Mouse (Mus musculus): Measurements from ENCODE around the gene Gm11639. TPM values are rescaled to one million over a fixed set of nuclear protein-coding genes. Genes with fewer than 3 reads are reported as not detected.
"Not testable (repeated sequence)": the region's sequence is repeated elsewhere in the genome, so short reads cannot be mapped to it uniquely, and the experiment has no call there.

Gm11639 gene
- total RNA-seq, 2 experiments from 2014 or later, result not detected

DNA sequence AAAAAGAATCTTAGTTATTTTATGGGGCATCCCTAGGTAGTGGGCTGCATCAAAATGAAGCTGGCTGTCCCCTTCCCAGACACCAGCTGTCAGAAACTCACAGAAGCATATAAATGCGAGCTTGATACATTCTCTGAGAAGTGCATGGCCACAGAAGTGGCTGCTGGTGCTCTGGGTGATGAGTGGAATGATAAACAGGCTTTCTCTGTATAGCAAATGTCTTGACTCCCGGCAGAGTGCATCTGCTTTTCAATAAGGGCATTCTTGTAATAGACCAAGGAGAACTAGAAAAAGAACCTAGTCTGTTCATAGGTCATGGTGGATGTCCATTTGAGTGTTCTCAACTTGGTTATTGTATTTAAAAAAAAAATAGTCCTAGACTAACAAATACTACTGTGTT lies 345.6 kb downstream of the Gm11639 start:
- no peak for ATAC-seq (replicated peaks; ENCODE audit: low FRiP score, poor library complexity, severe bottlenecking)

DNA sequence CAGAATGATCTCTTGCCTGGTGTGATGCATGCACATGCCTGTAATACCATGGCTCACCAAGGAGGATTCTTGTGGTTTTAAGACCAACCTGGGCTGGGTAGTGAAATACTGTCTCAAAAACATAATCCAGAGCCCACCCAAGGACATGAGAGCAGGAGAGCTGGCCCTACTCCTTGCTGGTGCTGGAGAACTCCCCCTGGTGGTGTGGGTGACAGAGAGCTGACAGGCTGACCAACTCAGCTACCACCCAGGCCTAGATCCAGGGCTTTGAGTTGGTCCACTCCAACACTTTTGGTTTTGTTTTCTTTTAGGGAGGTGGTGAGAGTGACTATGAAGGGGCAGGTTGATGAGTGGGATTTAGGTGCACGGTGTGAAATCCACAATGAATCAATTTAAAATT lies 349.6 kb downstream of the Gm11639 start:
- ATAC-seq (replicated peaks; ENCODE audit: low FRiP score, poor library complexity, severe bottlenecking), result no peak

DNA sequence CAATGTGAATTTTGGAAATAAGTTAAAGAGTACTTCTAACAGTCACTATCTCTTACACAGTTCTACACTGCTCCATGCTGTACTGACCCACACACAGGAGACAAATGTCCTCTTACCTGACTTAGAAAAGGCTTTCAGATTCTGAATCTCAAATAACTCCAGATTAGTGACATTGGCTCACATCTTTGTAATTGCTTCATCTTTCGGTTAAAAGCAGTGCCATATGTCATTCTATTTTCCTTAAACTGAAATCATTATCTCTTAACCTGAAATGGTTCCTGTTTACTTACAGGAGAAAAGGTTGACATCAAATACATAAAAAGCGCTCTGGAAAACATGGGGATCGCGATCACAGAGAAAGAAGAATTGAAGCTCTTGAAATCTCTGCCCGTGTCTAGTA lies 377.8 kb downstream of the Gm11639 start, which contains the start of gene Efcab3:
Gene Efcab3 (plus strand): TSS at position 301 of the 400 bp plus-strand sequence.
- no peak for ATAC-seq (replicated peaks; ENCODE audit: low FRiP score, poor library complexity, severe bottlenecking)

DNA sequence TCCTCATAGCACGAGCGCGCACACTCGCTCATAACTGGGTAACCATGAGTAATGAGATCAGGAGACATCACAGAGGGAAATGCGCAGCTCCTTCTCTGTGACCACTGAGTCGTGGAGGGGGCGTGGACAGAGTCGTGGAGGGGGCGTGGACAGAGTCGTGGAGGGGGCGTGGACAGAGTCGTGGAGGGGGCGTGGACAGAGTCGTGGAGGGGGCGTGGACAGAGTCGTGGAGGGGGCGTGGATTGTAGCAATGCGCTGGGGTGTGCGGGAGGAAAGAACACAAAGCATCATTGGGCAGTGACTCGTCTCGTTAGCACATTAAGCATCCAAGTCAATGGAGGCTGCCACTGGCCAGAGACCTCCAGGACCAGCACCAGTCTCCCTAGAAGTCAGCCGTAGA lies 426.9 kb downstream of the Gm11639 start:
- ATAC-seq (replicated peaks; ENCODE audit: low FRiP score, poor library complexity, severe bottlenecking), result 0 out of 2 replicates have a peak, but pooled peaks have one; percentile 19

DNA sequence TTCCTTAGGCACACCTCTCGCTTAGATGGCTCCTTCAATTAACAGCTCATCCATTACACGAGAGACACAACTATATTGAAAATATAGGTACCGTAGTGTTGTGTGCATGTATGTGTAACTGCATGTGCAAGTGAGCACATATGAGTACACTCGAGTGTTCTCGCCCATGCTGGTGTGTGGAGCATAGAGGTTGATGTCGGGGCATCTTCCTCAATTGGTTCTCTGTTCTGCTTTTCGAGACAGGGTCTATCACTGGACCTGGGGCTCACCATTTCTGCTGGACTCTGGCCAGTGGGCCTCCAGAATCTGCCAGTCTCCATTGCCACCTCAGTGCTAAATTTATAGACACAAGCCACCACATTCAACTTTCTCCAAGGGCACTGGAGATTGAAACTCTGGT lies 432.3 kb downstream of the Gm11639 start:
- no peak for ATAC-seq (replicated peaks; ENCODE audit: low FRiP score, poor library complexity, severe bottlenecking)

DNA sequence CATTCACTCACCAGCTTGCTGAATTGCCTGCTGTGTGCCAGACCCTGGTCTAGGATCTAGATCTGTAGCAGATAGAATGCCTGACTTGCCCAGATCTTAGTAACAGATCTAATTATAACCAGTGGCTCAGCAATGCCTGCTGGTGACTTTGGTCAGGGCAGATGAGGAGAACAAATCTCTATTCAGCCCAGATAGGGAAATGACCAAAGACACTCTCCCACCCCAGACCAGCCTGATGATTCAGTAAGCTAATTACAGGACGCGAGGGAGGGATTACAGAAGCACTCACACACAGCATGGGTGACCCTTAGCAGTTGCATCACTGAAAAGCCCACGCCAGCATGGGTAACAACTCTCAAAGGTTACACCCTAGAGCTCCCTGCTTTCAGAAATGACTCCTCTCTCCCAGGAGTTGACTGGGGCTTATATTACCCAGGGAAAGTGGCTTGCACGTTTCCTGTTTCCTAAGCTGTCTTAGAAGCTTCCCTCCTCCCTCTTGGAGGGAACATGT lies 435.1 kb downstream of the Gm11639 start:
- ATAC-seq (replicated peaks; ENCODE audit: low FRiP score, poor library complexity, severe bottlenecking), result no peak

DNA sequence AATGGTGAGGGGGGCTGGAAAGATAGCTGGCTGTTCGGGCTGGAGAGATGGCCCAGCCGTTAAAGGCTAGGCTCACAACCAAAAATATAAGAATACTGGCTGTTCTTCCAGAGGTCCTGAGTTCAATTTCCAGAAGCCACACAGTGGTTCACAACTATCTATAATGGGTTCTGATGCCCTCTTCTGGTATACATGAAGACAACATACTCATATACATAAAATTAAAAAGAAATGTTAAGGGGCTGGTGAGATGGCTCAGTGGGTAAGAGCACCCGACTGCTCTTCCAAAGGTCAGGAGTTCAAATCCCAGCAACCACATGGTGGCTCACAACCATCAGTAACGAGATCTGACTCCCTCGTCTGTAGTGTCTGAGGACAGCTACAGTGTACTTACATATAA lies 436.3 kb downstream of the Gm11639 start:
- not testable (repeated sequence) for ATAC-seq (replicated peaks; ENCODE audit: low FRiP score, poor library complexity, severe bottlenecking)

DNA sequence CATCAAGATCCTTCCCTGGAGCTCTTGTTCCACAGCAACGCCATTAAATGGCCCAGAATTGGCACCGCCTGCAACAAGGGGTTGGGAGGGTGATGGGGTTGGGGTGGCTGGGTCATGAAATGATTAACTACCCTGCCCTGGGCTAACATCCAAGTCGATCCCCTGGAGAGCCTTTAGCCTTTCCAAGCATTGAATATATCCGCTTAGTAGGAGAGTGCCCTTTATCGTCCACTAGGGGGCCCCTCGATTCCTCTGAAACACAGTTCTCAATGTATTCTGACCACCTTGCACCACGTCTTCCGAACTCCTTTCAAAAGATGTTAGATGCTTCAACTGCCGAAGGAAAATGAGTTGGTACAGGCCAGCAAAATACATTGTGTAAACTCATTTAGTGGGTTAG lies 438.5 kb downstream of the Gm11639 start:
- ATAC-seq (replicated peaks; ENCODE audit: low FRiP score, poor library complexity, severe bottlenecking), result peak; percentile 66

DNA sequence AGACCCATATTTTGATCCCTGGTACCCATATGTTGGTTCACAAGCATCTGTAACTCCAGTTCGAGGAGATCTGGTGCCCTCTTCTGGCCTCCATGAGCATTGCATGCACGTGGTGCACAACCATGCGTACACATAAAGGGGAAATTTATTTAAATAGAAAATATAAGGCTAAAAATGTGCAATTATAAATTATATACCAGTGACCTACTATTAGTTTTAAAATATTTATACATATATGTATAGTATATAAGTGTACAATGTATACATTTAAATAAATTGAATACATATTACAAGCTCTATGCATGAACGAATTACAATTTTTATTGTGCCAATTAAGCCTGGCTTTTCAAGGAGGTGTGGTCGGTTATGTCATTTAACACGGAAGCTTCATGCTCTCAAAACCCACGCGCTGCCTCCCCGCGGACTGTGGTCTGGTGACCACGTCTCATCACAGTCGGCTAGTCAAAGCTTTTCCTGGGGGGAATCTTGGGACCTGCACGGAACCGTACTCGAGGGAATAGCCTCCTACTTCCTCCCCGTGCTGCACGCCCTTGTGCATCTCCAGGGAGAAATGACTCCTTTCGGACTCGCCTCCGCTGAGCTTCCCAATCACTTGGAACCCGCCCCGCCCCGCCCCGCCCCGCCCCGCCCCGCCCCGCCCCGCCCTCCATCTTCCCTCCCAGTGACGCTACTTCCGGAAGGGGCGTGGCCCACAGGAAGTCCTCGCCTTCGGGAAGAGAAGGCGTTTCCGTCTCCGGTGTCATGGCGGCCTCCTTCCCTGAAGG lies 440.4 kb downstream of the Gm11639 start, which contains the start of gene Mettl2:
Gene Mettl2 (plus strand): TSS at position 691 of the 785 bp plus-strand sequence.
- ATAC-seq (replicated peaks; ENCODE audit: low FRiP score, poor library complexity, severe bottlenecking), result peak; percentile 91

DNA sequence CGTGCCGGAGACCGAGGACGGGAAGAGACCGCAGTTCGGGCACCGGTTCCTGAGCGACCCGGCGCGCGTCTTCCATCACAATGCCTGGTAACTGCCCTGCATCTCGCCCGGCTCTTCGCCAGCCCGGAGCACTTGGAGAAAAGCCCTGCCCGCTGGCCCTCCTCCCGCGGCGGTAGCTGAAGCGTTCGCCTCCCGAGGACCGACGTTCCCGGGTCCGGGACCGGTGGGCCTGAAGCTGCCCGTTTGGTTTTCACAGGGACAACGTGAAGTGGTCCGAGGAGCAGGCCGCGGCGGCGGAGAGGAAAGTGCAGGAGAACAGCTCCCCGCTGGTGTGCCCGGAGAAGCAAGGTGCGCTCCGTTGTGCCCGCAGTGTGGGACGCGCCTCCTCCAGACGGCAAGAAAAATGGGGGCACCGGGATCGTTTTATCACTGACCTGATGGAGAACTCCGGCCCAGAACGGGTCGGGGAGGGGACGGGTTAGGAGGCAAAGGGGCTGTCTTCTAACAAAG lies 441.1 kb downstream of the Gm11639 start:
- ATAC-seq (replicated peaks; ENCODE audit: low FRiP score, poor library complexity, severe bottlenecking), result peak; percentile 23

DNA sequence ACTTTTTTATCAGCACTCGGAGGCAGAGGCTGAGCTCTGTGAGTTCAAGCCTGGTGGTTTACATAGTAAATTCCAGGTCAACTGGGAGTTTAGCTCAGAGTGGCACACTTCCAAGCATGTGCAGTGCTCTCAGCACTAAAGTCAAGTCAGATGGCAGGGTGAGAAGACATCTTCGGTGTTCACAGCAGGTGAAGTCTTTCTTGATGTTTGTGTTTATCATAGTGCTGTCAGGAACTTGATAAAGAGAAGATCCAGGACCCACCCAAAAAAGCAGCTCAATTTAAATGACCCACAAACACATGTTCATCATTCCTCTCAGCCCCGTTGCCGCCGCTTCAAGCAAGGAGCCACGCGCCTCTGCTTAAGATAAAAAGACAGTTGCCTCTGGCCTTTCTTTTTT lies 450.2 kb downstream of the Gm11639 start:
- no peak for ATAC-seq (replicated peaks; ENCODE audit: low FRiP score, poor library complexity, severe bottlenecking)

DNA sequence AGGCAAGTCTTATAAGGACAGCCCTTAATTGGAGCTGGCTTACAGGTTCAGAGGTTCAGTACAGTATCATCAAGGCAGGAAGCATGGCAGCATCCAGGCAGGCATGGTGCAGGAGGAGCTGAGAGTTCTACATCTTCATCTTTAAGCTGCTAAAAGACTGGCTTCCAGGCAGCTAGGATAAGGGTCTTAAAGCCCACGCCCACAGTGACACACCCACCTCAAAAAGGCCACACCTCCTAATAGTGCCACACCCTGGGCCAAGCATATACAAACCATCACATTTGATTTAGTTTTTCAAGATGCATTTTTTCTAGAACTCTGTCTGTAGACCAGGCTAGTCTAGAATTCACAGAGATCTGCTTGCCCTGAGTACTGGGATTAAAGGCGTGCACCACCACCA lies 451.7 kb downstream of the Gm11639 start:
- not testable (repeated sequence) for ATAC-seq (replicated peaks; ENCODE audit: low FRiP score, poor library complexity, severe bottlenecking)

DNA sequence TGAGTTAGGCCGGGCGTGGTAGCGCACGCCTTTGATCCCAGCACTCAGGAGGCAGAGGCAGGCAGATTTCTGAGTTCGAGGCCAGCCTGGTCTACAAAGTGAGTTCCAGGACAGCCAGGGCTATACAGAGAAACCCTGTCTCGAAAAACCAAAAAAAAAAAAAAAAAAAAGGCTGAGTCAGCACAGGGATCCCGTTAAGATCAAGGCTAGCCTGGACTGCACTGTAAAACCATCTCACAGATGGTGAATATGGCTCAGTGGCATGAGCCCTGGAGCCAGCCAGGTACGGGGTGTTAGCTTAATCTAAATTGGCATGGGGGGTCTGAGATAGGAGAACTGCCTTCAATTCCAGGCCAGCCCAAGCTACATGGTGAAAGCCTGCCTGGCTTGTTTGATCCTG lies 455.0 kb downstream of the Gm11639 start:
- ATAC-seq (replicated peaks; ENCODE audit: low FRiP score, poor library complexity, severe bottlenecking), result not testable (repeated sequence)

DNA sequence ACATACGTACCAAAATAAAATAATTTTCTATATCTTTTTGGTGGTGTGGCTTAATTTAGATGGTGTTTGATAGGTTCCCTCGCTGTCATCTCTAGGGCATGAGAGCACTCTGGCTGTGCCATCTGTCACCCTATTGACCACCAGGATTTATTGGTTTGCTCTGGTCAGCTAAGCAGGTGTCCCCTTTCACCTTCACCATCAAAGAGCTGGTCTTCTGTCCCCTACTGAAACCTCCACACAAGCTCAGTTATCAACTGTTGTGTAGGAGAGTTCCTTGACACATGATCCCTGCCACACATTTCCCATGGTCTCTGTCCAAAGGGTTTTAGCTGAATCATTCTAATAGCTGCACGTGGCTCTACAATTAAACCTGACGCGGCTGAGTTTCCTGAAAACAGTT lies 455.6 kb downstream of the Gm11639 start:
- no peak for ATAC-seq (replicated peaks; ENCODE audit: low FRiP score, poor library complexity, severe bottlenecking)

DNA sequence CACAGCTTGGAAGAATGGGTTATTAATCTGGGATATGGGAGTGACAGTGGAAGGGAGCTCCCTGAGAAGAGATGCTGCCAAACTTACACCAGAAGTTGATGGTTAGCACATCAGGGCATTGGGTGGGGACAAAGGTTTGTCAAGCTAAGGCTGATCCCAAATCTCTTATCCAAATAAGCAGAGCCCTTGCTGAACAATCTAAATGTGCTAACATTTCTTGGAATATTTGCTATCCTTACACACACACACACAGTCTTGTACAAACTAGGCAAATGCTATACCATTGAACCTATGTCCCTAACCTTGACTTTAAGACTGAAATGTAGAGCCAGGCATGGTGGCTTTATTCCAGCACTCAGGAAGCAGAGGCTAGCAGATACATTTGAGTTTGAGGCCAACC lies 458.1 kb downstream of the Gm11639 start:
- peak; percentile 41; the same call in 1 of the 2 replicates for ATAC-seq (replicated peaks; ENCODE audit: low FRiP score, poor library complexity, severe bottlenecking)

DNA sequence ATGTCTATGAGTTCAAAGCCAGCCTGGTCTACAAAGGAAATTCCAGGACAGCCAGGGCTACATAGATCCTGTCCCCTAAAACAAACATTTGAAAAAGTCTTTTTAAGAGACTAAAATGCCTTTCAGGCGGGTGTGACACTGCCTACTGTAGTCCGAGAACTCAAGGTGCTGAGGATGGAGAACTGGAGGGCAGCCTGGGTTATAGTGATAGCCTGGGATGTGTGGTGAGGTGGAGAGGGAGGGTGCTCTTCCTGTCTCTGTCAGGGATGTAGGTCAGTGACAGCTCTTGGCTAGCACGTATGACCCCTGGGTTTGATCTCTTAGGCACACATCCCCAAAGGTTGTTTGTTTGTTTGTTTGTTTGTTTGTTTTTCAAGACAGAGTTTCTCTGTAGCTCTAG lies 458.6 kb downstream of the Gm11639 start:
- ATAC-seq (replicated peaks; ENCODE audit: low FRiP score, poor library complexity, severe bottlenecking), result peak; percentile 40; the same call in 1 of the 2 replicates

DNA sequence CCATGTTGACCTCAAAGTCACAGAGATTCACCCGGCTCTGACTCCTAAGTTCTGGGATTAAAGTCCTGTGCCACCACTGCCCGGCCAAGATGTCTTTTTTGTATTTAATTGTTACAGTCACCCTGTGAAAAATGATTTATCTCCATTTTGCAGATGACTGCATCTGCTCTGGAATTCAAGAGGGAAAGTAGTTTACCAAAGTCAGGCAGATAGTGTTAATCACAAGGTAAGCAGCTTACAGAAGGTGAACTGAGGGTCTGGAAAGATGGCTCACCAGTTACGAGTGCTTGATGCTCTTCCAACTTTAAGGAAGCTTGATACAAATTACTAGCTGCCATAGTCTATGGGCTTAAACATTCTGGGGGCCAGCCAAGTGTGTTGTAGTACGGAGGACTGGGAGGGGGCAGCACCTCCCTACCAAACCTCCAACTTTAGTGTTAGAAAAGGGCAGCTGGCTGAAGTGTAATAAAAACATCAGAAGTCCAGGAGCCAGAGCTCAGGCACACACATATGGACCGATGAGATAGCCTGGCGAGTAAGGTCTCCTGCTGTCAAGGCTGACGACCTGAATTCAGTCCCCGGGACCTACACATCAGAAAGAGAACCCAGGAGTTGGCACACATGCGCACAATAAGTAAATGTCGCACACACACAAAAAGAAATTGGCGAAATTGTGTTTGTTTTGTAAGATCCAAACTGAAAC lies 459.2 kb downstream of the Gm11639 start:
- peak; percentile 61 for ATAC-seq (replicated peaks; ENCODE audit: low FRiP score, poor library complexity, severe bottlenecking)

DNA sequence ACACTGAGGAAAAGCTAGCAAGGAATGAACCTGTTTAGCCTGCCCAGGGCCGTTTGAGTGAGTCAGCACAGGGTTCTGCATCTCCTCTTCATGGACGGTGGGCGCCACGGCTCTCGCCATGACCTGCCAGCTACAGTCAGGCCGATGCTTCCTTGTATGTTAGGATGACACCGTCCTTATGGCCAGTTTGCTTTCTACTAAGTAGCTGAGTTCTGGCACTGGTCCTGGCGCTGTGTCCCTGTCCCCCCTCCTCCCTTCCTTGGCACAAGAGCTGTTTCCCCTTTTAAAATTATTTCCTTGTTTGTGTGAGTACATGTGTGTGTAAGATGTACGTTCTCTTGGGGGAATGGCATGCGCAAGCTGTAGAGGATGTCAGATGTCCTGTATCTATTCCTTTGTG lies 459.7 kb downstream of the Gm11639 start:
- no peak for ATAC-seq (replicated peaks; ENCODE audit: low FRiP score, poor library complexity, severe bottlenecking)

DNA sequence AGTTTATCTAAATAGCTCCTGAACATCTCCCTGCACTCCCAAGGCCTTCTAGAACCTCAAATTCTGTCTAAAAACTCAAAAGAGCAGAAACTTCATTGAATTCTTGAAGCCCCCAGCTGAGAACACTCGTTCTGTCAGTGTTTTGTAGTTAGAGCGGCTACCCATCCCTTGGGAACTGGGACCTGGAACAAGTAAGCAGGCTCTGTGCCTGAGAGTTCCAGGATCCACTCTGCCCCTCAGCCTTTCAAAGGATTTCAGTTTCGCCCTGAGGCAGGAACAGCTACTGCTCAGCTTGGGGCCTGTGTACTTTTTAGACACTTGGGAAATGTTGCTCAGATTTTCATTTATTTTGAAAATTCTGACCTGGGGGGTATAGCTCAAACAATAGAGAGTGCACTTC lies 461.1 kb downstream of the Gm11639 start, which contains the start of gene Gm10842:
Gene Gm10842 (plus strand): TSS at position 301 of the 400 bp plus-strand sequence.
- no peak for ATAC-seq (replicated peaks; ENCODE audit: low FRiP score, poor library complexity, severe bottlenecking)

DNA sequence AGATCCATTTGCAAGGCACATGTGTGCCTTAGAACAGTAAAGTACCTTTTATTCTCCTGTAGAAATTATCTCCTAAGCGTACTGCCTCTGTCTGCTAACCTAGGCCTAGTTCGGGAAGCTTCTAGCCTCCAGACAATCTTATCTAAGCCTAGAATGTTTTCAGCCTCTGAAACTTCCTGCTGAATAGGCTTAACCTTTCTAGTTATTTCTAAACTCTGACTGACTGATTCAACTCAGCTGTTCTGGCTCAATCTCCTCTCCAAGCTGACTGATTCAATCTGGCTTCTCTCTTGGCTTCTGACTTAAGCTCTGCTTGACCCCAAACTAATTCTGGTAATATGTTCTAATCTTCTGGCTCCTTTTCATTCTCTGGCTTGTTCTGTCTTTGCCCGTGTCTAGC lies 463.8 kb downstream of the Gm11639 start:
- ATAC-seq (replicated peaks; ENCODE audit: low FRiP score, poor library complexity, severe bottlenecking), result no peak

DNA sequence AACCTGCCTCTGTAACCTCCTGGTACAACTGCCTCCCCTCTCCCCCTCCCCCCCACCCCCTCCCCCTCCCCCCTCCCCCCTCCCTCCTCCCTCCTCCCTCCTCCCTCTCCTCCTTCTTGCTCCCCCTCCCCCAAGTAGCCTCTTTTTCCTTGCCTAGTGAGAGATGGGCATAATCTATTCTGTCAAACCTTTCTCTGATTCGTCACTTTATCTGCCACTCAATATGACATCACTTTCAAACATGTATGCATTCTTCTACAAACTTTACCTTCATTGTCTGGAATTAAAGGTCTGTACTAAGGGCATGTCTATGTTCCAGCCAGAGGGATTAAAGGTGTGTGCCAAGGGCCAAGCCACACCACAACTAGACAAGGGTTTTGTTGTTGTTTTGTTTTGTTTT lies 464.3 kb downstream of the Gm11639 start:
- ATAC-seq (replicated peaks; ENCODE audit: low FRiP score, poor library complexity, severe bottlenecking), result no peak

All from erythroid progenitor cell, adult 5-6 weeks (primary cell).